Mouse (Mus musculus): Measurements from ENCODE around the gene Ubtd1.

GRCm38 (mm10) chr19:41994023-41994422 is 12.5 kb downstream of the Ubtd1 start:
- TF ChIP-seq CTCF (IDR thresholded peaks at IDR 0.05; ENCODE audit: borderline replicate concordance, insufficient read depth, low read length), result no peak
- TF ChIP-seq POLR2A (IDR thresholded peaks at IDR 0.05; ENCODE audit: low read depth, low read length), result no peak

All from embryonic fibroblast, embryonic 13.5 days (primary cell).